Mouse (Mus musculus) erythroblast, embryonic 14.5 days (primary cell): Measurements from ENCODE around the gene Lpo.

Source experiments
- GATA1 ChIP-seq: IDR thresholded peaks from 2 replicates; pipeline ENCODE4 v1.6.1; 2012; ENCODE audit warnings: low read length, inconsistent platforms, mixed read lengths
- TAL1 ChIP-seq: IDR thresholded peaks from 3 replicates; pipeline ENCODE4 v1.6.1; 2012; ENCODE audit warnings: low read length, inconsistent platforms, mixed read lengths

DNA sequence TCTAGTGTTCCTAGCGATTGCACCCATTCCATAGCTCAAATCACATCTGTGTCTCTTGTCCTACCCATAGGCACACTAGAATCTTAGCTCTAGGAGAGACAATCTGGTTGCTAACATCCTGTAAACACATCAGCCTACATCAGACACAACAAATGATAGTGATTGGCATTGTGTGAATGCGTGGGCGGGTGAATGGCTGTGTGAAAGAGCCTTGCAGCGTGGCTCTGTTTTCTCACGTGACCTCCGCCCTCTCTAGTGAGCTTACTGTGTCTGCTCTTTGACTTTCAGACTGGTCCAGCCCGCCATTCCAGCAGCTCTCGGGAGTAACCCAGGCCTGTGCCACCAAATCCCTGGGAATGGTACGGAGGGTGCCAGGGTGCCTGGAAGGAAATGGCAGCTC, 32.3 kb upstream of the Lpo start:
- no peak for TF ChIP-seq TAL1
- TF ChIP-seq GATA1: no peak
